Mouse (Mus musculus) neural tube, embryonic 13.5 days (tissue): ENCODE data around the gene Stac2. TPM values are rescaled to one million over a fixed set of nuclear protein-coding genes. Genes with fewer than 3 reads are reported as not detected.

ENCODE experiments used
- ATAC-seq: fragments of 200-750 bp; cut with Nextera tagmentation; 2 replicates; pipeline ENCODE4 v1.8.0; 2017; ENCODE audit warnings: low read depth, mild to moderate bottlenecking, moderate TSS enrichment, moderate library complexity
- H3K27ac ChIP-seq: fragments of 300-500 bp; sonication (generic); replicated peaks from 2 replicates; pipeline ENCODE4 v1.5.1; 2015; ENCODE audit warnings: moderate library complexity, mild to moderate bottlenecking, inconsistent platforms
- H3K27me3 ChIP-seq: fragments of 300-500 bp; sonication (generic); 2 replicates; pipeline ENCODE4 v1.6.1; 2015; ENCODE audit warnings: mild to moderate bottlenecking, inconsistent platforms
- H3K36me3 ChIP-seq: fragments of 300-500 bp; sonication (generic); 2 replicates; pipeline ENCODE4 v1.6.1; 2015; ENCODE audit warnings: mild to moderate bottlenecking, inconsistent platforms
- H3K4me1 ChIP-seq: fragments of 300-500 bp; sonication (generic); replicated peaks from 2 replicates; pipeline ENCODE4 v1.6.1; 2015; ENCODE audit warnings: inconsistent platforms
- H3K4me2 ChIP-seq: fragments of 300-500 bp; sonication (generic); 2 replicates; pipeline ENCODE4 v1.6.1; 2015; ENCODE audit warnings: inconsistent platforms, mild to moderate bottlenecking, moderate library complexity
- H3K4me3 ChIP-seq: fragments of 300-500 bp; sonication (generic); 2 replicates; pipeline ENCODE4 v1.5.1; 2015; ENCODE audit warnings: mild to moderate bottlenecking, inconsistent platforms
- H3K9ac ChIP-seq: fragments of 300-500 bp; sonication (generic); 2 replicates; pipeline ENCODE4 v1.6.1; 2015; ENCODE audit warnings: moderate library complexity, mild to moderate bottlenecking, inconsistent platforms
- H3K9me3 ChIP-seq: fragments of 300-500 bp; sonication (generic); 2 replicates; pipeline ENCODE4 v1.6.1; 2016; ENCODE audit warnings: inconsistent platforms
- WGBS: fragments of 180-500 bp; shearing (Covaris S2); methylation state at CpG from one replicate; pipeline ENCODE4 v1.1.7; 2015; 5-methylcytosine and 5-hydroxymethylcytosine counted together
- polyA plus RNA-seq: library from polyadenylated mRNA; unstranded; fragments of >200 nt; fragmentation: Nextera tagmentation; extraction: Ambion mirVana; gene quantifications from 2 replicates; pipeline ENCODE4 v1.2.1, GENCODE M21; 2015

The Stac2 gene
- polyA plus RNA-seq, 1 experiment from 2014 or later: 13.9 TPM

GRCm38 (mm10) chr11:98066201-98066600 lies 12.9 kb upstream of the Stac2 start:
- Histone ChIP-seq H3K9ac (no peak overlapping the region), H3K27me3 (no peaks in the 10 kb centered on the region), H3K4me2 (no peak overlapping the region), H3K36me3 (no peaks in the 10 kb centered on the region), H3K27ac (no peak overlapping the region), H3K9me3 (0 out of 2 replicates have a peak, but pooled peaks cover 4% of the 10 kb centered on the region), H3K4me3 (no peak overlapping the region), H3K4me1 (no peaks in the 10 kb centered on the region)
- no peak for ATAC-seq
- 91% methylated on average over 12 of the region's 12 CpGs for WGBS

DNA sequence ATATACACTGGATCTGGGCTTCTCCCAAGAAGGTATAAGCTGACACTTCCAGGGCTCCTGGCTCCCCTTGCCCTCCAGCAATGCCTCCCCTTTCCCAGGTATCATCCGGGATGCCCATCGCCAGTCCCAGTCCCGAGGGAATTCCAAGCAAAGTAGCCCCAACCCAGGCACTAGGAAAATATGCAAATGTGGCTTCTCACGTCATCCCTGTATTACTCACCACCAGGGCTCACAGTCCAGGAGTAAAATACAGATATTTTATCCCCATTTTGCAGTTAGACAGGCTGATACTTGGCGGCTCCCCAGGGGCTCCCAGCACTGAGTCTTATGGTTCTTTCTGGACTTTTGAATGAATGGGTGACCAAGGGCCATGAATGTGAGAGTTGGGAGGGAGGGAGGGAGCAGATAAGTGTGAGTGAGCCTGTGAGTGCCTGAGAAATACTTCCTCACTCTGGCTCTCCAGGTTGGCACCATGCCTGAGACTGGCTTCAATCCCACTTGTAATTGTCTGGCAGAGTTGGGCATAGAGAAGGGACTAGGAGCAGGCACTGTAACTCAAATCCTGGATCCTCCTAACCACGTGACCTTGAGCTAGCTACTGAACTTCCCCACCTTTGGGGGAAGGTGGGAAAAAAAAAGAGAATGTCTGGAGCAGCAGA lies 8.8 kb upstream of the Stac2 start:
- H3K4me1 ChIP-seq: peaks cover 18% of the 10 kb centered on the region
- H3K4me3 ChIP-seq: no peak overlapping the region
- 60% methylated on average over 6 of the region's 6 CpGs for WGBS
- no peak overlapping the region for H3K4me2 ChIP-seq
- H3K27me3 ChIP-seq: no peaks in the 10 kb centered on the region
- no peak overlapping the region for H3K9ac ChIP-seq
- ATAC-seq: no peak
- H3K36me3 ChIP-seq: no peaks in the 10 kb centered on the region
- no peaks in the 10 kb centered on the region for H3K9me3 ChIP-seq
- H3K27ac ChIP-seq: no peak overlapping the region

- no peak overlapping the region for H3K27ac ChIP-seq
- H3K4me2 ChIP-seq: no peak overlapping the region
- peaks cover 19% of the 10 kb centered on the region for H3K4me1 ChIP-seq
- H3K27me3 ChIP-seq: no peaks in the 10 kb centered on the region
- no peak overlapping the region for H3K4me3 ChIP-seq
- no peaks in the 10 kb centered on the region for H3K9me3 ChIP-seq
- H3K9ac ChIP-seq: no peak overlapping the region
- 75% methylated on average over 3 of the region's 3 CpGs for WGBS
- no peaks in the 10 kb centered on the region for H3K36me3 ChIP-seq
- ATAC-seq: no peak
Measured at GRCm38 (mm10) chr11:98061441-98061840, 8.2 kb upstream of the Stac2 start.

DNA sequence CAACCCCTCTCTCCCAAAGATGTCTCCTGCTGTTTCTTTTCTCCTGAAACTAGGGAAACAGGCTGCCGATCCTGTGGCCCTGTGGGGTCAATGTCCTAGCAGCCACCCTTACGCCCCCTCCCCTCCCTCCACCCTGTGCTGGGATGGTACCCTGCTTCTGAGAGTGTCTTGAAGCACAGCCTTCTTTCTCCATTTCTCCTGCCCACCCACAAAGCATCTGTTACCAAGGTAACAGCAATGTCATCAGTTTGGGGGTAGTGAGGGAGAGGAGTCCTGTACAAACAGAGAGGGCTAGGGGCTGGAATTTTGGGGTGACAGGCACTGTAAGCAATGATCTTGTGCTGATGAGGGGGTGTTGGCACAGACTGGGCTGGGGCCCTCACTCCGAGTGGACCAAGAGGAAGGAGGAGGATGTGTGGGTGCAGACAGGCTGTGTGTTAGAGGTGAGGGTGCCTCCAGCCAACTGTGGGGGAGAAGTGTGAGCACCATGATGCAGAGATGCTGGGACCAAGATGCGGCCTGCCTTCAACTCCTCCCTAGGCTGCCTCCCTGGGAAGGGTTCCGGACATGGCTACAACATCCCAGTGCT lies 6.9 kb upstream of the Stac2 start:
- peak; percentile 30; the same call in 1 of the 2 replicates for ATAC-seq
- Histone ChIP-seq H3K27me3 (no peaks in the 10 kb centered on the region), H3K4me2 (no peak overlapping the region), H3K9ac (no peak overlapping the region), H3K4me3 (no peak overlapping the region), H3K9me3 (no peaks in the 10 kb centered on the region), H3K36me3 (no peaks in the 10 kb centered on the region), H3K27ac (0 out of 2 replicates have a peak overlapping the region, but pooled peaks have one; percentile 1), H3K4me1 (peaks cover 19% of the 10 kb centered on the region)
- 76% methylated on average over 5 of the region's 5 CpGs for WGBS

DNA sequence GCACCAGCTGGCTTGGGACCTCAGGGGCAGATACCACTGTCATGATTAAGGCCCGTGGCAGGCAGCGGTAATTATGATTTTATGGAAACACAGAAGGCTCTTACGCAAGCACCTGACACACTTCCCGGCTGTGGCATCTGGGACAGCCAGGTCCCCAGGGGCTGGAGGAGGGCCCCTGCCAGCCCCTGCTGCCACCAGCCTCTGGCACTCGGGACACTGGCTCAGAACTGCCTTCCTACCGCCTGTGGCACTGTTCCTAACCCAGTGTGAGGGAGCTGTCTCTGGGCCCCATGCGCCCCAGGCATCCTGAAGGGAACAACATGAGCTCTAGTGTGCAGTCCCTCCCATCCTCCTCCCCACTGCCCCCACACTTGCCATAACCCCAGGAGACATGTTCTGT lies 6.4 kb upstream of the Stac2 start:
- ATAC-seq: peak; percentile 47; the same call in 1 of the 2 replicates
- peaks cover 19% of the 10 kb centered on the region for H3K4me1 ChIP-seq
- no peaks in the 10 kb centered on the region for H3K9me3 ChIP-seq
- H3K27me3 ChIP-seq: no peaks in the 10 kb centered on the region
- H3K36me3 ChIP-seq: no peaks in the 10 kb centered on the region
- 0 out of 2 replicates have a peak overlapping the region, but pooled peaks have one; percentile 3 for H3K27ac ChIP-seq
- H3K9ac ChIP-seq: no peak overlapping the region
- no peak overlapping the region for H3K4me2 ChIP-seq
- WGBS: 41% methylated on average over 7 of the region's 7 CpGs
- no peak overlapping the region for H3K4me3 ChIP-seq

DNA sequence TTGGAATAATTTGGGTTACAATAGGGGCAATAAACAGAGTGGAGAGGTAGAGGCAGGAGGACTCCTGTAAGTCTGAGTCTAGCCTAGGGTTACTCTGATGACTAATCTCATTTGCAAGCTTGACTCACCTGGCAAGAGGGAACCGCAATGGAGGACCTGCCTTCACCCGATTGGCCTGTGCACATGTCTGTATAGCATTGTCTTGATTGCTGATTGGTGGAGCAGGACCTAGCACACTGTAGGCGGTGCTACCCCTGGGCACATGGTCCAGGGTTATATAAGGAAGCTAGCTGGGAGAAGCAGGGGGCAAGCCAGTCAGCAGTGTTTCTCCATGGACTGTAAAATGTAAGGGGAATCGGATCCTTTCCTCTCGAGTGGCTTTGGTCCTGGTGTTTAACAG lies 4.7 kb upstream of the Stac2 start:
- Histone ChIP-seq H3K9ac (no peak overlapping the region), H3K27me3 (peaks cover 4% of the 10 kb centered on the region; the same call in 1 of the 2 replicates), H3K36me3 (no peaks in the 10 kb centered on the region), H3K4me2 (no peak overlapping the region), H3K9me3 (no peaks in the 10 kb centered on the region), H3K4me3 (no peak overlapping the region), H3K27ac (no peak overlapping the region), H3K4me1 (peaks cover 25% of the 10 kb centered on the region)
- no peak for ATAC-seq
- WGBS: 83% methylated on average over 5 of the region's 5 CpGs

DNA sequence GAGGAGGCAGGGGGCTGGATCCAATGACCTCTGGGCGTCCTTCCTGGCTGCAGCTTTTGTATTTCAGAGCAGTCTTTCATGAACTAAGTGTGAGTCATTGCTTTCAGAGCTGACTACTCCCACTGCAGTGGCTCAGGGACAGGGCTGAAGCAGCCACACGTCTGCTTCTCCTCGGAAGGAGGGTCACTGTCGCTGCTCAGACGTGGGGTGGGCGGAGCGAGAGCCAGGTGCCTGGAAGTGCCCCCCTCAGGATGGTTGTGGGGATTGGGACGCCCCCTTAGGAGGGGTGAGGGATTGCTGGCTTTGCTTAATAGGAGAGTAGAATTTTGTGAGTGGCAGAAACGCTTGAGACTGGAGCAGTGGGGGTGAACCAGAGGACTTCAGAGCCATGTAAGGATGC lies 4.2 kb upstream of the Stac2 start:
- Histone ChIP-seq H3K4me3 (no peak overlapping the region), H3K9ac (peak overlapping the region; percentile 26; the same call in 1 of the 2 replicates), H3K9me3 (no peaks in the 10 kb centered on the region), H3K36me3 (no peaks in the 10 kb centered on the region), H3K4me1 (peaks cover 30% of the 10 kb centered on the region), H3K27me3 (peaks cover 9% of the 10 kb centered on the region; the same call in 1 of the 2 replicates), H3K27ac (no peak overlapping the region), H3K4me2 (no peak overlapping the region)
- 26% methylated on average over 9 of the region's 9 CpGs for WGBS
- ATAC-seq: no peak

DNA sequence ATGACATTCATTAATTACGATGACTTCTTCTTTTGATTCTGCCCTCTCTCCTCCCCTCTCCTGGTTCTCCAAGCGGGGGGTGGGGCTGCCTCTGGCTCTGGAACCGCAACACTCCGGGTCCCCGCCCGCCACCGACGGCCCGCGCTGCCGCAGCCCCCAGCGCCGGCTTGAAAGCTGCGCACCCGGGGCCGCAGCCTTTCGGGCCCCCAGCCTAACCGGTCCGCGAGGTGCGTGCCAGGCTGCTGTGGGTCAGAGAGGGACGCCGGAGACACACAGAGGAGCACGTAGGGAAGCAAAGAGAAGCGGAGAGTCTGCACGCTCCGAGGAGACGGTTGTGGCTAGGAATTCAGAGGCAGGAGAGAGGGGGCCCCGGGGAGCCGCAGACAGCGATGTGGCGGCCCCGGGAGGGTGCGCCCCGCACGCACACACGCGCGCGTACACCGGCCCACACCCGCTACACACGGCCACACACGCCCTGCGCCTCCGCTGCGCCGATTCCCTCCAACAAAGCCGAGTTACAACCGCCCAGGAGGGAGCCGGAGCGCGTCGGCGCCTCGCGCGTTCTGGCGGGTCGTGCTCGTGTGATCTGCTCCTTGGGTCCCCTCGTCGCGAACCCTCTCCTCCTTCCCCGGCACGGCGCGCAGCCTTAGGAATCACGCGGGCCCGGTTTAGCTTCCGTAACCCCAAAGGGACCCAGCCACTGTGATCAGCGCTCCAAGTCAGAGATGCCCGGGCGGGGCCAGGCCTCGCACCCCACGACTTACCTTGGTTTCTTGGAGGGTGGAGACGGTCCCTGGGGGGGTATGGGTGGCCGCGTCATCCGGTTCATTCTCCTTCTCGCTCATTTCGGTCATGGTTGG lies 903 bp downstream of the Stac2 start:
- peak overlapping the region; percentile 83 for H3K9ac ChIP-seq
- ATAC-seq: peak; percentile 62
- peak overlapping the region; percentile 76 for H3K27ac ChIP-seq

DNA sequence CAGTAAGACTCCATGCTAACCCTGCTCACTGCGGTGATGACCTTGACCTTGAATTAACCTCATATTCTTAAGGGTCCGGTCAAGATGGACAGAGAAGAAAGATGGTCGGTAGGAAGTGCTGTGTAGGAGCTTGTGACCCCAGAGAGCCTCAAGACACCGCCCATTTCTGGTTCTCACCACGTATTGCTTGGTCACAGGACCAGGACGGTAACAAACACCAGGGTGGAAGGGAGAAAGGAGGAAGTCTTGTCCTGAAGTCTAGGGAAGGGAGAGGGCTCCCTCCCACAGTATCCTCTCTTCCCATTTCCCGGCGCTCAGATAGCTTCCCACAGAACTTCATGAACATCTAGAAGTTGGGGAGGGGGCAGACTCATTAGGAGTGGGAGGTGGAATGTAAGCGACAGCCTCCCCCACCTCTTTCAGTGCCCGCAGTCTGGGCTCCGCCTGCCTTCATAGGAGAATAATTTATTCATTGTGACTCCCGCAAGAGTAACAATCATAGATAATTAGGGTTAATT lies 1.6 kb downstream of the Stac2 start:
- Histone ChIP-seq H3K27me3 (peaks cover 38% of the 10 kb centered on the region), H3K4me1 (peaks cover 36% of the 10 kb centered on the region), H3K36me3 (no peaks in the 10 kb centered on the region), H3K4me3 (peak overlapping the region; percentile 61), H3K27ac (no peak overlapping the region), H3K4me2 (peak overlapping the region; percentile 60), H3K9ac (peak overlapping the region; percentile 83), H3K9me3 (no peaks in the 10 kb centered on the region)
- 9% methylated on average over 12 of the region's 12 CpGs for WGBS
- no peak for ATAC-seq

More for the DNA sequence above, 903 bp downstream of the Stac2 start:
- Histone ChIP-seq H3K36me3 (no peaks in the 10 kb centered on the region), H3K9me3 (no peaks in the 10 kb centered on the region), H3K4me2 (peak overlapping the region; percentile 60), H3K4me1 (peaks cover 41% of the 10 kb centered on the region), H3K27me3 (peaks cover 38% of the 10 kb centered on the region), H3K4me3 (peak overlapping the region; percentile 61)
- under 1% methylated on average over 74 of the region's 83 CpGs for WGBS

DNA sequence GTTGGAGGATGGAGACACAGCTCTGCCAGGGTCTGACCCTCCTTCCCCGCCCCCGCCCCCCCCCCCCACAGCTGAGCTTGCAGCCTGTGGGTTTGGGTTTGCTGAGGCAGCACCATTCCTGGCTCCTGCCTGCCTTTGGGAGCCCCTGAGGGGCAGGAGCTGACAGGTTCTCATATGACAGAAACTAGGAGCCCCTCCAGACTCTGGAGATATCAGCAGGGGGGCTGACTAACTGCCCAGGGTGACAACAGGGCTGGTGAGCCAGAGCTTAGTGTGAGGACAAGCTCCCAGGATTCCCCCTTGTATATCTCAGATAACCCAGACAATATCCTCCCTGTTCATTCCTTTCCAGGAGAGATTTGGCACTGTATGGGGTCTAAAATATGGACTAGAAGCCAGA lies 2.3 kb downstream of the Stac2 start:
- no peaks in the 10 kb centered on the region for H3K36me3 ChIP-seq
- H3K27ac ChIP-seq: no peak overlapping the region
- H3K9ac ChIP-seq: peak overlapping the region; percentile 34
- H3K4me3 ChIP-seq: peak overlapping the region; percentile 61; the same call in 1 of the 2 replicates
- H3K4me1 ChIP-seq: peaks cover 36% of the 10 kb centered on the region
- no peaks in the 10 kb centered on the region for H3K9me3 ChIP-seq
- peaks cover 38% of the 10 kb centered on the region for H3K27me3 ChIP-seq
- WGBS: 4% methylated on average over 2 of the region's 2 CpGs
- peak overlapping the region; percentile 60 for H3K4me2 ChIP-seq
- ATAC-seq: no peak

DNA sequence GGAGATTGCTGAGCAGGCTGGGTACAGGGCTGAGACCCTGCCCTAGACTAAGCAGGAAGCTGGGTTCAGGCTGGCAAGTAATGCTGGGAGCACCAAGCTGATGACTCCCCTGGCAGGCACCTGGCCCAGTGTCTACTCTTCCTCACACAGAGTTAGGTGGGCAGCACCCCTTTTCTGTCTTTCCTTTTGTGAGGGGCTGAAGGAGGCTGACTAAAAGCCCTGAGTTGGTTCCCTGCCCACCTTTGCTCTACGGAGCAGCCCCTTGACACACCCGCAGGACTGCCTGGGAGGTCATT lies 2.8 kb downstream of the Stac2 start:
- ATAC-seq: no peak

More for the DNA sequence above, 2.8 kb downstream of the Stac2 start:
- Histone ChIP-seq H3K4me1 (peaks cover 36% of the 10 kb centered on the region), H3K36me3 (no peaks in the 10 kb centered on the region), H3K27ac (no peak overlapping the region), H3K4me2 (peak overlapping the region; percentile 60; the same call in 1 of the 2 replicates), H3K27me3 (peaks cover 38% of the 10 kb centered on the region), H3K9ac (0 out of 2 replicates have a peak overlapping the region, but pooled peaks have one; percentile 34), H3K9me3 (no peaks in the 10 kb centered on the region), H3K4me3 (no peak overlapping the region)
- WGBS: 6% methylated on average over 2 of the region's 2 CpGs
